Mouse (Mus musculus): Measurements from ENCODE around the gene Thada. TPM values are rescaled to one million over a fixed set of nuclear protein-coding genes. Genes with fewer than 3 reads are reported as not detected.
A peak's percentile ranks its signal among the peaks of the same experiment; 100 is the strongest.
"Not testable (repeated sequence)": the region's sequence is repeated elsewhere in the genome, so short reads cannot be mapped to it uniquely, and the experiment has no call there.

Thada gene
- polyA plus RNA-seq, 1 experiment, result 6.8 TPM

- 94% methylated on average over 2 of the region's 2 CpGs for WGBS
- no peak for DNase-seq
- TF ChIP-seq CTCF (IDR thresholded peaks at IDR 0.05; ENCODE audit: borderline replicate concordance, insufficient read depth, low read depth, low read length) (no peak), POLR2A (IDR thresholded peaks at IDR 0.05; ENCODE audit: borderline replicate concordance, insufficient read depth, low read length) (no peak)
Observed at GRCm38 (mm10) chr17:84231361-84231760, 234.6 kb downstream of the Thada start.

GRCm38 (mm10) chr17:84228223-84228622 is 237.8 kb downstream of the Thada start:
- Histone ChIP-seq H3K27ac (ENCODE audit: insufficient read depth, low read length) (no peak overlapping the region), H3K4me1 (ENCODE audit: control insufficient read depth, insufficient read depth, low read length) (no peaks in the 10 kb centered on the region), H3K27me3 (ENCODE audit: control insufficient read depth, insufficient read depth, low read length) (no peaks in the 10 kb centered on the region), H3K4me3 (replicated peaks; ENCODE audit: insufficient read depth, low read depth, low read length) (no peak overlapping the region)
- no peak for TF ChIP-seq CTCF (IDR thresholded peaks at IDR 0.05; ENCODE audit: borderline replicate concordance, insufficient read depth, low read depth, low read length)
- TF ChIP-seq POLR2A (IDR thresholded peaks at IDR 0.05; ENCODE audit: borderline replicate concordance, insufficient read depth, low read length), result no peak
- WGBS, result 92% methylated on average over 2 of the region's 2 CpGs
- DNase-seq, result no peak

More at GRCm38 (mm10) chr17:84231361-84231760, 234.6 kb downstream of the Thada start:
- Histone ChIP-seq H3K27ac (ENCODE audit: insufficient read depth, low read length) (no peak overlapping the region), H3K27me3 (ENCODE audit: control insufficient read depth, insufficient read depth, low read length) (no peaks in the 10 kb centered on the region), H3K4me3 (replicated peaks; ENCODE audit: insufficient read depth, low read depth, low read length) (no peak overlapping the region), H3K4me1 (ENCODE audit: control insufficient read depth, insufficient read depth, low read length) (no peaks in the 10 kb centered on the region)

- Histone ChIP-seq H3K27ac (ENCODE audit: insufficient read depth, low read length) (no peak overlapping the region), H3K4me3 (replicated peaks; ENCODE audit: insufficient read depth, low read depth, low read length) (no peak overlapping the region), H3K4me1 (ENCODE audit: control insufficient read depth, insufficient read depth, low read length) (no peaks in the 10 kb centered on the region), H3K27me3 (ENCODE audit: control insufficient read depth, insufficient read depth, low read length) (no peaks in the 10 kb centered on the region)
- DNase-seq, result no peak
- no peak for TF ChIP-seq CTCF (IDR thresholded peaks at IDR 0.05; ENCODE audit: borderline replicate concordance, insufficient read depth, low read depth, low read length)
- TF ChIP-seq POLR2A (IDR thresholded peaks at IDR 0.05; ENCODE audit: borderline replicate concordance, insufficient read depth, low read length), result no peak
- 82% methylated on average over 6 of the region's 6 CpGs for WGBS
Observed at GRCm38 (mm10) chr17:84226681-84227080, 239.3 kb downstream of the Thada start.

- TF ChIP-seq POLR2A (IDR thresholded peaks at IDR 0.05; ENCODE audit: borderline replicate concordance, insufficient read depth, low read length), result no peak
- no peak for TF ChIP-seq CTCF (IDR thresholded peaks at IDR 0.05; ENCODE audit: borderline replicate concordance, insufficient read depth, low read depth, low read length)
- no peak overlapping the region for H3K27ac ChIP-seq (ENCODE audit: insufficient read depth, low read length)
- H3K27me3 ChIP-seq (ENCODE audit: control insufficient read depth, insufficient read depth, low read length), result no peaks in the 10 kb centered on the region
- WGBS, result 63% methylated on average over 5 of the region's 5 CpGs
- DNase-seq, result no peak
- no peak overlapping the region for H3K4me3 ChIP-seq (replicated peaks; ENCODE audit: insufficient read depth, low read depth, low read length)
- no peaks in the 10 kb centered on the region for H3K4me1 ChIP-seq (ENCODE audit: control insufficient read depth, insufficient read depth, low read length)
Observed at GRCm38 (mm10) chr17:84226231-84226630, 239.8 kb downstream of the Thada start.

- 78% methylated on average over 15 of the region's 15 CpGs for WGBS
- no peak overlapping the region for H3K27ac ChIP-seq (ENCODE audit: insufficient read depth, low read length)
- no peak overlapping the region for H3K4me3 ChIP-seq (replicated peaks; ENCODE audit: insufficient read depth, low read depth, low read length)
- no peak for DNase-seq
- H3K4me1 ChIP-seq (ENCODE audit: control insufficient read depth, insufficient read depth, low read length), result no peaks in the 10 kb centered on the region
- TF ChIP-seq CTCF (IDR thresholded peaks at IDR 0.05; ENCODE audit: borderline replicate concordance, insufficient read depth, low read depth, low read length), result no peak
- no peak for TF ChIP-seq POLR2A (IDR thresholded peaks at IDR 0.05; ENCODE audit: borderline replicate concordance, insufficient read depth, low read length)
- no peaks in the 10 kb centered on the region for H3K27me3 ChIP-seq (ENCODE audit: control insufficient read depth, insufficient read depth, low read length)
Observed at GRCm38 (mm10) chr17:84224217-84224887, 241.7 kb downstream of the Thada start.

GRCm38 (mm10) chr17:84218841-84219240 is 247.2 kb downstream of the Thada start:
- not testable (repeated sequence) for H3K27me3 ChIP-seq (ENCODE audit: control insufficient read depth, insufficient read depth, low read length); DNase-seq; H3K27ac ChIP-seq (ENCODE audit: insufficient read depth, low read length); H3K4me3 ChIP-seq (replicated peaks; ENCODE audit: insufficient read depth, low read depth, low read length); H3K4me1 ChIP-seq (ENCODE audit: control insufficient read depth, insufficient read depth, low read length)
- WGBS, result 100% methylated on average over 2 of the region's 2 CpGs

GRCm38 (mm10) chr17:84217696-84218095 is 248.3 kb downstream of the Thada start:
- TF ChIP-seq POLR2A (IDR thresholded peaks at IDR 0.05; ENCODE audit: borderline replicate concordance, insufficient read depth, low read length), result no peak
- TF ChIP-seq CTCF (IDR thresholded peaks at IDR 0.05; ENCODE audit: borderline replicate concordance, insufficient read depth, low read depth, low read length), result no peak
- Histone ChIP-seq H3K4me3 (replicated peaks; ENCODE audit: insufficient read depth, low read depth, low read length) (no peak overlapping the region), H3K27ac (ENCODE audit: insufficient read depth, low read length) (no peak overlapping the region), H3K4me1 (ENCODE audit: control insufficient read depth, insufficient read depth, low read length) (no peaks in the 10 kb centered on the region), H3K27me3 (ENCODE audit: control insufficient read depth, insufficient read depth, low read length) (no peaks in the 10 kb centered on the region)
- no peak for DNase-seq
- WGBS, result 69% methylated on average over 3 of the region's 3 CpGs

GRCm38 (mm10) chr17:84215264-84215960 is 250.6 kb downstream of the Thada start:
- H3K4me1 ChIP-seq (ENCODE audit: control insufficient read depth, insufficient read depth, low read length), result no peaks in the 10 kb centered on the region
- H3K27me3 ChIP-seq (ENCODE audit: control insufficient read depth, insufficient read depth, low read length), result no peaks in the 10 kb centered on the region
- no peak for TF ChIP-seq CTCF (IDR thresholded peaks at IDR 0.05; ENCODE audit: borderline replicate concordance, insufficient read depth, low read depth, low read length)
- H3K4me3 ChIP-seq (replicated peaks; ENCODE audit: insufficient read depth, low read depth, low read length), result no peak overlapping the region
- DNase-seq, result peak in 1 of 2 experiments; percentile 18
- no peak overlapping the region for H3K27ac ChIP-seq (ENCODE audit: insufficient read depth, low read length)
- 46% methylated on average over 6 of the region's 6 CpGs for WGBS

Measured in cerebellum, adult 2 months (tissue).